Mouse (Mus musculus) adrenal gland, postnatal 10 days (tissue): ENCODE measurements at regions not wholly inside any gene's neighbourhood (a gene's known extent, or its start where the extent isn't known, plus 50 kb on each side); places are given as distances from the start of the nearest gene placed in this dataset.

ENCODE experiments used
- DNase-seq: peaks from one replicate; pipeline ENCODE4 v3.0.0; 2021; ENCODE audit warnings: mixed read lengths

- DNase-seq: no peak
Measured at GRCm38 (mm10) chr15:59138393-59139107, 249.5 kb downstream of the Gm49356 start.

GRCm38 (mm10) chr15:59141621-59142020 lies 252.5 kb downstream of the Gm49356 start:
- no peak for DNase-seq

GRCm38 (mm10) chr15:59142481-59142880 lies 253.4 kb downstream of the Gm49356 start:
- DNase-seq: peak; percentile 38

GRCm38 (mm10) chr15:59143891-59144290 lies 254.8 kb downstream of the Gm49356 start:
- no peak for DNase-seq

- DNase-seq: no peak
Measured at GRCm38 (mm10) chr15:59145679-59146078, 256.6 kb downstream of the Gm49356 start.

GRCm38 (mm10) chr15:59146111-59146510 lies 257.0 kb downstream of the Gm49356 start:
- no peak for DNase-seq

- no peak for DNase-seq
Measured at GRCm38 (mm10) chr15:59146586-59147085, 257.5 kb downstream of the Gm49356 start.

- no peak for DNase-seq
Measured at GRCm38 (mm10) chr15:59148531-59148930, 259.4 kb downstream of the Gm49356 start.

- DNase-seq: no peak
Measured at GRCm38 (mm10) chr15:59151506-59151905, 262.4 kb downstream of the Gm49356 start.

- no peak for DNase-seq
Measured at GRCm38 (mm10) chr15:59152786-59153388, 263.8 kb downstream of the Gm49356 start.

GRCm38 (mm10) chr15:59153416-59154250 lies 264.5 kb downstream of the Gm49356 start:
- no peak for DNase-seq

- DNase-seq: no peak
Measured at GRCm38 (mm10) chr15:59154407-59155288, 265.6 kb downstream of the Gm49356 start.

- DNase-seq: no peak
Measured at GRCm38 (mm10) chr15:59155289-59155623, 266.2 kb downstream of the Gm49356 start.

GRCm38 (mm10) chr15:59156328-59156727 lies 267.2 kb downstream of the Gm49356 start:
- DNase-seq: no peak

- DNase-seq: no peak
Measured at GRCm38 (mm10) chr15:59158760-59159159, 269.7 kb downstream of the Gm49356 start.

- DNase-seq: no peak
Measured at GRCm38 (mm10) chr15:59160931-59161920, 272.1 kb downstream of the Gm49356 start.

- DNase-seq: no peak
Measured at GRCm38 (mm10) chr15:59167937-59168659, 279.0 kb downstream of the Gm49356 start.

GRCm38 (mm10) chr15:59168660-59169170 lies 279.6 kb downstream of the Gm49356 start:
- DNase-seq: no peak

- DNase-seq: no peak
Measured at GRCm38 (mm10) chr15:59169237-59169797, 280.2 kb downstream of the Gm49356 start.
